Mouse (Mus musculus): ENCODE measurements around the gene Peg3. TPM values are rescaled to one million over a fixed set of nuclear protein-coding genes. Genes with fewer than 3 reads are reported as not detected.

Peg3 gene
- total and polyA plus RNA-seq, 3 experiments = not detected

- Histone ChIP-seq H3K9me3 (replicated peaks; ENCODE audit: low read length) (peaks cover 75% of the 10 kb centered on the region), H3K9ac (ENCODE audit: insufficient read depth, low read depth) (no peak within 1 kb of the TSS), H3K27ac (ENCODE audit: insufficient read depth, low read depth) (no peak within 1 kb of the TSS), H3K79me2 (replicated peaks; ENCODE audit: control insufficient read depth, extremely low read depth, insufficient read depth, poor library complexity, severe bottlenecking) (no peaks in the 10 kb centered on the region), H3K27me3 (replicated peaks) (no peaks in the 10 kb centered on the region), H3K4me3 (replicated peaks in 1 of 3; ENCODE audit: low read depth in 2 of 3, low read length in 2 of 3, poor library complexity in 1 of 3) (no peak within 1 kb of the TSS), H3K4me1 (ENCODE audit: control insufficient read depth in 1 of 2, insufficient read depth in 2 of 2) (no peaks in the 10 kb centered on the region), H3K4me2 (ENCODE audit: insufficient read depth, low read depth, poor library complexity, severe bottlenecking) (no peak within 1 kb of the TSS), H3K36me3 (replicated peaks in 1 of 2; ENCODE audit: control insufficient read depth in 1 of 2, insufficient read depth in 1 of 2, low read length in 1 of 2) (no peaks in the 10 kb centered on the region)
- in situ Hi-C loops (cut with MboI; ENCODE audit: low pct_ligation_motif_present, low pct_unique_long_range_greater_than_20kb, low sequenced_read_pairs) (no loop called here), dilution Hi-C loops (cut with MboI; ENCODE audit: extremely low pct_ligation_motif_present, extremely low pct_unique_long_range_greater_than_20kb, low sequenced_read_pairs) (no loop called here)
- no peak for DNase-seq (ENCODE audit: extremely low read depth)
- TF ChIP-seq CHD1 (IDR thresholded peaks at IDR 0.05; ENCODE audit: low read depth, low read length) (no peak), MAZ (IDR thresholded peaks at IDR 0.05; ENCODE audit: low read depth, low read length) (no peak), EP300 (IDR thresholded peaks at IDR 0.05; ENCODE audit: low read length) (no peak), ZMIZ1 (IDR thresholded peaks at IDR 0.05; ENCODE audit: low read depth, low read length) (no peak), MYC (IDR thresholded peaks at IDR 0.05; ENCODE audit: low read depth, low read length) (no peak), RCOR1 (conservative IDR thresholded peaks at IDR 0.05; ENCODE audit: low read depth, low read length) (no peak), USF2 (conservative IDR thresholded peaks at IDR 0.05; ENCODE audit: low read depth, low read length) (no peak), ZC3H11A (IDR thresholded peaks at IDR 0.05; ENCODE audit: low read depth, low read length) (no peak), CHD2 (IDR thresholded peaks at IDR 0.05; ENCODE audit: low read length) (no peak), BHLHE40 (IDR thresholded peaks at IDR 0.05; ENCODE audit: low read depth, low read length) (no peak), CTCF (conservative IDR thresholded peaks at IDR 0.05 in 1 of 2, IDR thresholded peaks at IDR 0.05 in 1 of 2; ENCODE audit: low read depth in 2 of 2, low read length in 2 of 2) (no peak), HCFC1 (IDR thresholded peaks at IDR 0.05; ENCODE audit: low read depth, low read length) (no peak)
Observed at GRCm38 (mm10) chr7:6696241-6697045, 33.8 kb downstream of the Peg3 start, which contains the start of gene Zim1. Gene Zim1, minus strand, starts transcription at chr7:6696450.

GRCm38 (mm10) chr7:6685511-6685910 lies 44.7 kb downstream of the Peg3 start:
- dilution Hi-C loops (cut with MboI; ENCODE audit: extremely low pct_ligation_motif_present, extremely low pct_unique_long_range_greater_than_20kb, low sequenced_read_pairs) = no loop called here
- DNase-seq (ENCODE audit: extremely low read depth) = no peak
- in situ Hi-C loops (cut with MboI; ENCODE audit: low pct_ligation_motif_present, low pct_unique_long_range_greater_than_20kb, low sequenced_read_pairs) = no loop called here
- Histone ChIP-seq H3K9ac (ENCODE audit: insufficient read depth, low read depth) (no peak overlapping the region), H3K27me3 (replicated peaks) (no peaks in the 10 kb centered on the region), H3K36me3 (replicated peaks in 1 of 2; ENCODE audit: control insufficient read depth in 1 of 2, insufficient read depth in 1 of 2, low read length in 1 of 2) (no peaks in the 10 kb centered on the region), H3K9me3 (replicated peaks; ENCODE audit: low read length) (peaks cover 71% of the 10 kb centered on the region), H3K79me2 (replicated peaks; ENCODE audit: control insufficient read depth, extremely low read depth, insufficient read depth, poor library complexity, severe bottlenecking) (no peaks in the 10 kb centered on the region), H3K4me2 (ENCODE audit: insufficient read depth, low read depth, poor library complexity, severe bottlenecking) (no peak overlapping the region), H3K4me1 (ENCODE audit: control insufficient read depth in 1 of 2, insufficient read depth in 2 of 2) (no peaks in the 10 kb centered on the region), H3K4me3 (replicated peaks in 1 of 3; ENCODE audit: low read depth in 2 of 3, low read length in 2 of 3, poor library complexity in 1 of 3) (no peak overlapping the region), H3K27ac (ENCODE audit: insufficient read depth, low read depth) (no peak overlapping the region)
- TF ChIP-seq GABPA (IDR thresholded peaks at IDR 0.05; ENCODE audit: insufficient replicate concordance, low read depth, low read length) (no peak), NRF1 (IDR thresholded peaks at IDR 0.05; ENCODE audit: low read depth, low read length) (no peak), NELFE (IDR thresholded peaks at IDR 0.05; ENCODE audit: low read depth, low read length) (no peak), POLR2A (IDR thresholded peaks at IDR 0.05; ENCODE audit: low read depth, low read length) (no peak), MAX (IDR thresholded peaks at IDR 0.05; ENCODE audit: low read length) (no peak), ZMIZ1 (IDR thresholded peaks at IDR 0.05; ENCODE audit: low read depth, low read length) (no peak), SMC3 (IDR thresholded peaks at IDR 0.05; ENCODE audit: low read depth, low read length) (no peak), PAX5 (IDR thresholded peaks at IDR 0.05; ENCODE audit: low read length) (no peak), MYC (IDR thresholded peaks at IDR 0.05; ENCODE audit: low read depth, low read length) (no peak), EP300 (IDR thresholded peaks at IDR 0.05; ENCODE audit: low read length) (no peak), MAZ (IDR thresholded peaks at IDR 0.05; ENCODE audit: low read depth, low read length) (no peak), POLR2AphosphoS2 (IDR thresholded peaks at IDR 0.05; ENCODE audit: low read depth, low read length) (no peak), JUND (conservative IDR thresholded peaks at IDR 0.05; ENCODE audit: low read depth, low read length) (no peak), ZNF384 (IDR thresholded peaks at IDR 0.05; ENCODE audit: low read depth, low read length) (no peak), TCF12 (IDR thresholded peaks at IDR 0.05; ENCODE audit: low read depth, low read length) (no peak)

Measured in CH12.LX (cell line).